Mouse (Mus musculus): ENCODE data around the gene Mdm2. TPM values are rescaled to one million over a fixed set of nuclear protein-coding genes. Genes with fewer than 3 reads are reported as not detected.
"Not testable (repeated sequence)": the region's sequence is repeated elsewhere in the genome, so short reads cannot be mapped to it uniquely, and the experiment has no call there.

The Mdm2 gene
- polyA plus RNA-seq, 1 experiment from 2014 or later, result 46.0 TPM

DNA sequence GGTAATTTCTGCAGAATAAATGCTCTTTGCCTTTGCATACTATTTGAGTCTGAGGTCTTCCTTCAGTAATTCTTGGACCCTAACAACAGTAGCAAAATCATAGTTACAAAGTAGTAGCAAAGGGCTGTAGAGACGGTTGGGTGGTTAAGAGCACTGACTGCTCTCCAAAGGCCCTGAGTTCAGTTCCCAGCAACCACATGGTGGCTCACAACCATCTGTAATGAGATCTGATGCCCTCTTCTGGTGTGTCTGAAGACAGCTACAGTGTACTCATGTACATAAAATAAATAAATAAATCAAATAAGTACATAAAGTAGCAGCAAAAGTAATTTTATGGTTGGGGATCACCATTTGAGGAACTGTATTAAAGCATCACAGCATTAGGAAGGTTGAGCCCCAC, 5.1 kb upstream of the Mdm2 start:
- H3K4me1 ChIP-seq (ENCODE audit: insufficient read depth, low read length), result peaks cover 16% of the 10 kb centered on the region
- H3K9me3 ChIP-seq (ENCODE audit: low read length); ATAC-seq (ENCODE audit: low FRiP score, low TSS enrichment); H3K9ac ChIP-seq (replicated peaks; ENCODE audit: low read length); H3K27ac ChIP-seq (ENCODE audit: low read length); H3K4me3 ChIP-seq (ENCODE audit: low read length); H3K4me2 ChIP-seq (replicated peaks; ENCODE audit: low read depth, low read length); H3K36me3 ChIP-seq (ENCODE audit: insufficient read depth, low read length); H3K27me3 ChIP-seq (ENCODE audit: insufficient read depth, low read length): not testable (repeated sequence)
- 88% methylated on average over 1 of the region's 1 CpGs for WGBS

DNA sequence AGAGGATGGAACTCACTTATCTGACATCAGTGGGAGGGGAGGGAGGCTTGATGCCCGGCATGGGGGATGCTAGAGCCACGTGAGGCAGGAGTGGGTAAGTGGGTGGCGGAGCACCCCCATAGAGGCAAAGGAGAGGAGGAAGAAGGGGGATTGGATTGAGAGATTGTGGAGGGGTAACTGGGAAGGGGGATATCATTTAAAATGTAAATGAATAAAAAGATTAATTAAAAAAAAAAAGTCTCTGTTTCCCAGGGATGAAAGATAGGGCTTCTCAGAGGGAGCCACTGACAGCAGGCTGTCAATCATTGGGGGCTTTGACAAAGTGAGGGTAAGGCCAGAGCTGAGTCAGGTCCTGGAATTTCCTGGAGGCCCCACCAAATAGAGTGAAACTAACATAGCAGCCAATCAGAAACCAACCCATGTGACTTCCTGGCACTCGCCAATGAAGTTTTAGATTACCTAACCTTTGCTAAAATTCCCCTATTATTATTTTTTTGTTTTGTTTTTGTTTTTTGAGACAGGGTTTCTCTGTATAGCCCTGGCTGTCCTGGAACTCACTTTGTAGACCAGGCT, 4.5 kb upstream of the Mdm2 start:
- peaks cover 16% of the 10 kb centered on the region for H3K4me1 ChIP-seq (ENCODE audit: insufficient read depth, low read length)
- H3K9ac ChIP-seq (replicated peaks; ENCODE audit: low read length), result no peak overlapping the region
- ATAC-seq (ENCODE audit: low FRiP score, low TSS enrichment), result no peak
- H3K9me3 ChIP-seq (ENCODE audit: low read length), result no peaks in the 10 kb centered on the region
- no peak overlapping the region for H3K27ac ChIP-seq (ENCODE audit: low read length)
- WGBS, result 80% methylated on average over 4 of the region's 4 CpGs
- H3K36me3 ChIP-seq (ENCODE audit: insufficient read depth, low read length), result no peaks in the 10 kb centered on the region
- no peak overlapping the region for H3K4me3 ChIP-seq (ENCODE audit: low read length)
- H3K4me2 ChIP-seq (replicated peaks; ENCODE audit: low read depth, low read length), result no peak overlapping the region
- H3K27me3 ChIP-seq (ENCODE audit: insufficient read depth, low read length), result no peaks in the 10 kb centered on the region

DNA sequence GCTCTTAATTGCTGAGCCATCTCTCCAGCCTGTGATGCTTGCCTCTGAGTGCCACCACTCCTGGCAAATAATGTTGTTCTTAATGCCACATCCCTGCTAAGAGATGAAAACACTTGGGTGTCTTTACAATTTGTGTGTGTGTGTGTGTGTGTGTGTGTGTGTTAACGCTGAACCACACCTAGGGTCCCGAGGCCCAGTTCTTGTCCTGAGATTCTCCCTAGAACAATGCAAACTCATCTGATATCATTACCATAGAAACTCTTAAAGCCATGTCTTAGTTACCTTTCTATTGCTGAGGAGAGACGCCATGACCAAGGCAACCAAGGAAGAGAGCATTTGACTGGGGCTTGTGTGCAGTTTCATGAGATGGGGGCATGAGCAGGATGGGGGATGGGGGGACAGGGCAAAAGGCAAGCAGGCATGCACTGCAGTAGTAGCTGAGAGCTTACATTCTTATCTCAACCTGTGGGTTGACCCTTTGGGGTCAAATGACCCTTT, 3.5 kb upstream of the Mdm2 start:
- no peak overlapping the region for H3K4me2 ChIP-seq (replicated peaks; ENCODE audit: low read depth, low read length)
- peaks cover 20% of the 10 kb centered on the region for H3K4me1 ChIP-seq (ENCODE audit: insufficient read depth, low read length)

DNA sequence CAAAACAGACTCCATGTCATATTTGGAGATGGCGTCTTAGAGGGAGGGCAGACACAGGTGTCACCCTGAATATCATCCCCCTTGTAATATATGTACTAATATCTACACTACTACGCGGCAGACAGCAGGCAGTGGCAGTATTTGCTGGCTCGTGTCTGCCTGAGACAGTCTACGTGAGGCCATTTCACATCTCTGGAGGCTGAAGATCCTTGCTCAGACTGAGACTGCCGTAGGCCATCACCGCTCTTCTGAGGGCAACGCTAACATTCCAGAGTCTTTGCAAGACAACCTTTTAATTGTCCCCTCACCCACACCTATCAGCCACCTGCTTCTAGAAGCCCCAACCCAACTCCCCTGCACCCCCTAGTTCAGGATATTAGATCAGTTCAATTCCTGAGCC, 2.9 kb upstream of the Mdm2 start:
- no peak overlapping the region for H3K4me3 ChIP-seq (ENCODE audit: low read length)
- H3K36me3 ChIP-seq (ENCODE audit: insufficient read depth, low read length), result peaks cover 3% of the 10 kb centered on the region; the same call in 1 of the 2 replicates
- H3K27me3 ChIP-seq (ENCODE audit: insufficient read depth, low read length), result no peaks in the 10 kb centered on the region
- no peak overlapping the region for H3K4me2 ChIP-seq (replicated peaks; ENCODE audit: low read depth, low read length)
- no peaks in the 10 kb centered on the region for H3K9me3 ChIP-seq (ENCODE audit: low read length)
- H3K9ac ChIP-seq (replicated peaks; ENCODE audit: low read length), result no peak overlapping the region
- H3K27ac ChIP-seq (ENCODE audit: low read length), result no peak overlapping the region
- H3K4me1 ChIP-seq (ENCODE audit: insufficient read depth, low read length), result peaks cover 25% of the 10 kb centered on the region
- WGBS, result 92% methylated on average over 8 of the region's 8 CpGs
- ATAC-seq (ENCODE audit: low FRiP score, low TSS enrichment), result no peak

More for the DNA sequence above, 3.5 kb upstream of the Mdm2 start:
- no peak overlapping the region for H3K4me3 ChIP-seq (ENCODE audit: low read length)
- no peak for ATAC-seq (ENCODE audit: low FRiP score, low TSS enrichment)
- no peaks in the 10 kb centered on the region for H3K36me3 ChIP-seq (ENCODE audit: insufficient read depth, low read length)
- no peak overlapping the region for H3K9ac ChIP-seq (replicated peaks; ENCODE audit: low read length)
- H3K9me3 ChIP-seq (ENCODE audit: low read length), result no peaks in the 10 kb centered on the region
- no peaks in the 10 kb centered on the region for H3K27me3 ChIP-seq (ENCODE audit: insufficient read depth, low read length)
- no peak overlapping the region for H3K27ac ChIP-seq (ENCODE audit: low read length)
- 84% methylated on average over 3 of the region's 3 CpGs for WGBS

- Histone ChIP-seq H3K9ac (replicated peaks; ENCODE audit: low read length) (no peak overlapping the region), H3K4me1 (ENCODE audit: insufficient read depth, low read length) (peaks cover 22% of the 10 kb centered on the region), H3K27me3 (ENCODE audit: insufficient read depth, low read length) (no peaks in the 10 kb centered on the region), H3K27ac (ENCODE audit: low read length) (no peak overlapping the region), H3K36me3 (ENCODE audit: insufficient read depth, low read length) (peaks cover 3% of the 10 kb centered on the region; the same call in 1 of the 2 replicates), H3K9me3 (ENCODE audit: low read length) (no peaks in the 10 kb centered on the region), H3K4me3 (ENCODE audit: low read length) (no peak overlapping the region), H3K4me2 (replicated peaks; ENCODE audit: low read depth, low read length) (no peak overlapping the region)
- 91% methylated on average over 9 of the region's 9 CpGs for WGBS
- ATAC-seq (ENCODE audit: low FRiP score, low TSS enrichment), result no peak
Measured at GRCm38 (mm10) chr10:117712871-117713270, 2.3 kb upstream of the Mdm2 start.

- WGBS, result 85% methylated on average over 9 of the region's 9 CpGs
- no peaks in the 10 kb centered on the region for H3K9me3 ChIP-seq (ENCODE audit: low read length)
- no peak for ATAC-seq (ENCODE audit: low FRiP score, low TSS enrichment)
- H3K27me3 ChIP-seq (ENCODE audit: insufficient read depth, low read length), result no peaks in the 10 kb centered on the region
- no peak overlapping the region for H3K9ac ChIP-seq (replicated peaks; ENCODE audit: low read length)
- peaks cover 3% of the 10 kb centered on the region; the same call in 1 of the 2 replicates for H3K36me3 ChIP-seq (ENCODE audit: insufficient read depth, low read length)
- H3K4me1 ChIP-seq (ENCODE audit: insufficient read depth, low read length), result peaks cover 16% of the 10 kb centered on the region
- no peak overlapping the region for H3K27ac ChIP-seq (ENCODE audit: low read length)
- no peak overlapping the region for H3K4me2 ChIP-seq (replicated peaks; ENCODE audit: low read depth, low read length)
- no peak overlapping the region for H3K4me3 ChIP-seq (ENCODE audit: low read length)
Measured at GRCm38 (mm10) chr10:117712191-117712754, 1.7 kb upstream of the Mdm2 start.

DNA sequence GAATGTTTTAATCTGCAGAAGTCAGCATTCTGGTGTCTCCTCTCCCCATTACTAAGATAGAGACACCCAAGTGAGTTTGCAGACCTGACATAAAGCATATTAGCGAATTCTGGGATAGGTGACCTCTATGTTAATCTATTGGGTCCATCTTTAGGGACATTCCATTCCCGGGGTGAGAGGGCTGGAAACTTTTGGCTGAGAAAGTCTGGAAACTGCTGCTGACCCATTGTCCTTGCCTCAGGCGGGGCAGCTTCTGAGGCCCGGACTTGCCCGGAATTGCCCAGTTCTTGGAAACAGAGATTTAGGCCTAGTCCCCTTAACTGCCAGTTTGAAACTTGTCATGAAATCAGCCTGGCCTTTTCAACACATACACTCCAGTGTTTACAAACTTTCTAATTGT, 850 bp upstream of the Mdm2 start:
- 72% methylated on average over 5 of the region's 5 CpGs for WGBS
- H3K4me2 ChIP-seq (replicated peaks; ENCODE audit: low read depth, low read length), result peak overlapping the region; percentile 68
- H3K27ac ChIP-seq (ENCODE audit: low read length), result no peak overlapping the region; the same call in 1 of the 2 replicates
- no peaks in the 10 kb centered on the region for H3K9me3 ChIP-seq (ENCODE audit: low read length)
- peak overlapping the region; percentile 70 for H3K4me3 ChIP-seq (ENCODE audit: low read length)
- peaks cover 8% of the 10 kb centered on the region for H3K36me3 ChIP-seq (ENCODE audit: insufficient read depth, low read length)
- no peak for ATAC-seq (ENCODE audit: low FRiP score, low TSS enrichment)
- no peaks in the 10 kb centered on the region for H3K27me3 ChIP-seq (ENCODE audit: insufficient read depth, low read length)
- H3K9ac ChIP-seq (replicated peaks; ENCODE audit: low read length), result peak overlapping the region; percentile 59
- H3K4me1 ChIP-seq (ENCODE audit: insufficient read depth, low read length), result peaks cover 16% of the 10 kb centered on the region

- Histone ChIP-seq H3K4me3 (ENCODE audit: low read length) (peak overlapping the region; percentile 70), H3K27me3 (ENCODE audit: insufficient read depth, low read length) (no peaks in the 10 kb centered on the region), H3K27ac (ENCODE audit: low read length) (peak overlapping the region; percentile 93), H3K4me2 (replicated peaks; ENCODE audit: low read depth, low read length) (peak overlapping the region; percentile 57), H3K9ac (replicated peaks; ENCODE audit: low read length) (peak overlapping the region; percentile 96), H3K9me3 (ENCODE audit: low read length) (no peaks in the 10 kb centered on the region), H3K36me3 (ENCODE audit: insufficient read depth, low read length) (peaks cover 18% of the 10 kb centered on the region), H3K4me1 (ENCODE audit: insufficient read depth, low read length) (peaks cover 16% of the 10 kb centered on the region)
- WGBS, result under 1% methylated on average over 61 of the region's 71 CpGs
- peak; percentile 88 for ATAC-seq (ENCODE audit: low FRiP score, low TSS enrichment)
Measured at GRCm38 (mm10) chr10:117709930-117710603, 491 bp downstream of the Mdm2 start.

- WGBS, result 41% methylated on average over 12 of the region's 12 CpGs
- no peaks in the 10 kb centered on the region for H3K9me3 ChIP-seq (ENCODE audit: low read length)
- peaks cover 16% of the 10 kb centered on the region for H3K4me1 ChIP-seq (ENCODE audit: insufficient read depth, low read length)
- H3K4me3 ChIP-seq (ENCODE audit: low read length), result peak overlapping the region; percentile 70
- H3K27me3 ChIP-seq (ENCODE audit: insufficient read depth, low read length), result no peaks in the 10 kb centered on the region
- H3K4me2 ChIP-seq (replicated peaks; ENCODE audit: low read depth, low read length), result peak overlapping the region; percentile 57
- ATAC-seq (ENCODE audit: low FRiP score, low TSS enrichment), result no peak
- H3K36me3 ChIP-seq (ENCODE audit: insufficient read depth, low read length), result peaks cover 24% of the 10 kb centered on the region
- H3K9ac ChIP-seq (replicated peaks; ENCODE audit: low read length), result peak overlapping the region; percentile 96
- peak overlapping the region; percentile 93 for H3K27ac ChIP-seq (ENCODE audit: low read length)
Measured at GRCm38 (mm10) chr10:117709326-117709830, 1.2 kb downstream of the Mdm2 start.
